Mouse (Mus musculus): ENCODE data around the gene Plch2.

- no peak for TF ChIP-seq TAL1 (IDR thresholded peaks at IDR 0.05; ENCODE audit: low read length)
- TF ChIP-seq GATA1 (IDR thresholded peaks at IDR 0.05; ENCODE audit: low read length): no peak
Measured at GRCm38 (mm10) chr4:155058325-155058724, 1.7 kb upstream of the Plch2 start.

Data from erythroblast, embryonic 14.5 days (primary cell).